Comparison of ENCODE assay signal across 31 mouse cellular contexts in genomic region chr7:80307766-80308165, GRCm38 (mm10). TPM values are rescaled to one million over a fixed set of nuclear protein-coding genes. Genes with fewer than 3 reads are reported as not detected.
DNase-seq lines count a peak whose midpoint lies in the region; ATAC-seq and TF ChIP-seq lines count a peak whose summit lies in the region.
"Had no signal": no experiment of that assay in that cellular context is flagged by ENCODE, and none has a peak within 500 bp of the region (broad histone marks: within the 10 kb centered on the region; RNA-seq: fewer than 3 reads in every experiment).

No protein-coding gene starts in this region.

- H3K36me3 ChIP-seq in heart, adult 2 months (ENCODE audit: control insufficient read depth, insufficient read depth, low read length) = no peaks in the 10 kb centered on the region
- peaks cover 94% of the 10 kb centered on the region for H3K36me3 ChIP-seq in liver, postnatal 0 days (replicated peaks; ENCODE audit: insufficient read depth, low read length)
- H3K36me3 ChIP-seq in liver, embryonic 11.5 days (ENCODE audit: control insufficient read depth, insufficient read depth, low read length) = peaks cover 78% of the 10 kb centered on the region
- H3K36me3 ChIP-seq in forebrain, embryonic 16.5 days (ENCODE audit: control insufficient read depth, insufficient read depth) = 0 out of 2 replicates have a peak, but pooled peaks cover 4% of the 10 kb centered on the region

- H3K27me3 ChIP-seq in heart, adult 2 months (ENCODE audit: control insufficient read depth, insufficient read depth, low read length) = no peaks in the 10 kb centered on the region
- no peaks in the 10 kb centered on the region for H3K27me3 ChIP-seq in liver, postnatal 0 days (ENCODE audit: insufficient read depth, low read length)
- H3K27me3 ChIP-seq in liver, embryonic 11.5 days (replicated peaks; ENCODE audit: control insufficient read depth, insufficient read depth, low read length) = no peaks in the 10 kb centered on the region
- no peaks in the 10 kb centered on the region for H3K27me3 ChIP-seq in forebrain, embryonic 16.5 days (replicated peaks; ENCODE audit: control insufficient read depth, insufficient read depth, low read length)
- H3K27me3 ChIP-seq: embryonic facial prominence, embryonic 13.5 days; forebrain, embryonic 15.5 days; heart, embryonic 13.5 days; limb, embryonic 13.5 days; liver, embryonic 12.5 days; neural tube, embryonic 13.5 days had no signal

- no peak for ATAC-seq in liver, postnatal 0 days
- no peak for ATAC-seq in liver, embryonic 11.5 days (replicated peaks; ENCODE audit: low FRiP score)
- ATAC-seq in forebrain, embryonic 16.5 days = no peak
- ATAC-seq: forebrain, embryonic 15.5 days; hindbrain, embryonic 16.5 days; liver, embryonic 12.5 days; midbrain, embryonic 16.5 days had no signal

- 87% methylated on average over 3 of the region's 3 CpGs for WGBS in heart, adult 2 months
- 86% methylated on average over 3 of the region's 3 CpGs for WGBS in liver, postnatal 0 days (ENCODE audit: insufficient replicate concordance)
- 84% methylated on average over 3 of the region's 3 CpGs for WGBS in liver, embryonic 11.5 days
- WGBS in forebrain, embryonic 16.5 days = 69% methylated on average over 3 of the region's 3 CpGs

- intact Hi-C loops in heart, adult 2 months (cut with DNase I) = no loop called here

- no peak for DNase-seq in heart, adult 2 months
- no peak for DNase-seq in heart, adult 9 months (ENCODE audit: low spot score in 2 of 2)
- DNase-seq in liver, postnatal 0 days = no peak
- no peak for DNase-seq in liver, embryonic 11.5 days (ENCODE audit: low spot score)
- DNase-seq in ZHBTc4 (ENCODE audit: low read depth, low spot score) = peak; percentile 52
- no peak for DNase-seq in testis, postnatal 10 days (ENCODE audit: low spot score)
- DNase-seq: adrenal gland, postnatal 10 days; cerebellum, adult 9-10 months; cerebellum, postnatal 36 days; embryo, embryonic 11 days; gastrocnemius, adult 2 months; gastrocnemius, postnatal 36 days; heart, adult 18-20 months; heart, postnatal 14 days; kidney, postnatal 25 days; lung, adult 18-20 months; lung, postnatal 14 days; right cerebral cortex, postnatal 4 days; thymus, postnatal 14 days had no signal

- TF ChIP-seq EP300 in heart, adult 2 months (IDR thresholded peaks at IDR 0.05; ENCODE audit: insufficient read depth, low read depth, low read length) = no peak
- no peak for TF ChIP-seq EP300 in liver, postnatal 0 days (IDR thresholded peaks at IDR 0.05; ENCODE audit: low read depth)

- no peaks in the 10 kb centered on the region for H3K4me1 ChIP-seq in heart, adult 2 months (ENCODE audit: control insufficient read depth, insufficient read depth, low read length)
- H3K4me1 ChIP-seq in liver, postnatal 0 days (ENCODE audit: insufficient read depth) = no peaks in the 10 kb centered on the region
- no peaks in the 10 kb centered on the region for H3K4me1 ChIP-seq in liver, embryonic 11.5 days (replicated peaks; ENCODE audit: control insufficient read depth, insufficient read depth, low read length)
- no peaks in the 10 kb centered on the region for H3K4me1 ChIP-seq in forebrain, embryonic 16.5 days (replicated peaks; ENCODE audit: control insufficient read depth, insufficient read depth, low read length)
- H3K4me1 ChIP-seq: embryonic facial prominence, embryonic 13.5 days; forebrain, embryonic 10.5 days; forebrain, embryonic 15.5 days; heart, embryonic 13.5 days; limb, embryonic 13.5 days; liver, embryonic 12.5 days; midbrain, embryonic 10.5 days; neural tube, embryonic 13.5 days had no signal

- H3K9ac ChIP-seq in heart, adult 2 months (ENCODE audit: low read depth, low read length) = no peak overlapping the region
- H3K9ac ChIP-seq in liver, postnatal 0 days (replicated peaks) = no peak overlapping the region
- no peak overlapping the region for H3K9ac ChIP-seq in liver, embryonic 11.5 days (ENCODE audit: low read depth, low read length)
- no peak overlapping the region for H3K9ac ChIP-seq in forebrain, embryonic 16.5 days (replicated peaks; ENCODE audit: low read depth, low read length)
- H3K9ac ChIP-seq: embryonic facial prominence, embryonic 13.5 days; forebrain, embryonic 15.5 days; heart, embryonic 13.5 days; limb, embryonic 13.5 days; liver, embryonic 12.5 days; neural tube, embryonic 13.5 days had no signal

- no peak overlapping the region for H3K27ac ChIP-seq in heart, adult 2 months
- no peak overlapping the region for H3K27ac ChIP-seq in liver, postnatal 0 days (ENCODE audit: low read depth)
- no peak overlapping the region for H3K27ac ChIP-seq in liver, embryonic 11.5 days (ENCODE audit: low read depth, low read length)
- H3K27ac ChIP-seq in forebrain, embryonic 16.5 days (ENCODE audit: low read length) = no peak overlapping the region
- H3K27ac ChIP-seq: embryonic facial prominence, embryonic 13.5 days; forebrain, embryonic 10.5 days; forebrain, embryonic 15.5 days; gastrocnemius, adult 2 months; heart, embryonic 13.5 days; limb, embryonic 13.5 days; liver, embryonic 12.5 days; midbrain, embryonic 10.5 days; neural tube, embryonic 13.5 days had no signal

- peak; percentile 24 for TF ChIP-seq CTCF in heart, adult 2 months (IDR thresholded peaks at IDR 0.05)
- peak; percentile 29; the same call in 1 of the 2 replicates for TF ChIP-seq CTCF in liver, postnatal 0 days (IDR thresholded peaks at IDR 0.05; ENCODE audit: low read depth)

- H3K4me3 ChIP-seq in heart, adult 2 months = no peak overlapping the region
- no peak overlapping the region for H3K4me3 ChIP-seq in liver, postnatal 0 days (ENCODE audit: low read depth, low read length)
- H3K4me3 ChIP-seq in liver, embryonic 11.5 days (ENCODE audit: low read depth, low read length) = no peak overlapping the region
- H3K4me3 ChIP-seq in forebrain, embryonic 16.5 days (replicated peaks; ENCODE audit: low read length) = no peak overlapping the region
- H3K4me3 ChIP-seq: embryonic facial prominence, embryonic 13.5 days; forebrain, embryonic 10.5 days; forebrain, embryonic 15.5 days; gastrocnemius, adult 2 months; heart, embryonic 13.5 days; limb, embryonic 13.5 days; liver, embryonic 12.5 days; midbrain, embryonic 10.5 days; myocyte; neural tube, embryonic 13.5 days had no signal

- TF ChIP-seq POLR2A in heart, adult 2 months (IDR thresholded peaks at IDR 0.05; ENCODE audit: insufficient read depth, low read depth, low read length) = no peak

- no peak overlapping the region for H3K4me2 ChIP-seq in liver, postnatal 0 days (ENCODE audit: low read depth, low read length)
- no peak overlapping the region for H3K4me2 ChIP-seq in liver, embryonic 11.5 days
- H3K4me2 ChIP-seq in forebrain, embryonic 16.5 days (ENCODE audit: low read length) = no peak overlapping the region
- H3K4me2 ChIP-seq: embryonic facial prominence, embryonic 13.5 days; forebrain, embryonic 15.5 days; heart, embryonic 13.5 days; limb, embryonic 13.5 days; liver, embryonic 12.5 days; neural tube, embryonic 13.5 days had no signal

- no peaks in the 10 kb centered on the region for H3K9me3 ChIP-seq in liver, postnatal 0 days (ENCODE audit: low read length)
- no peaks in the 10 kb centered on the region for H3K9me3 ChIP-seq in liver, embryonic 11.5 days (ENCODE audit: control insufficient read depth, low read length)
- H3K9me3 ChIP-seq in forebrain, embryonic 16.5 days (ENCODE audit: control insufficient read depth, low read length) = no peaks in the 10 kb centered on the region
- H3K9me3 ChIP-seq: embryonic facial prominence, embryonic 13.5 days; forebrain, embryonic 10.5 days; forebrain, embryonic 15.5 days; heart, embryonic 13.5 days; limb, embryonic 13.5 days; liver, embryonic 12.5 days; midbrain, embryonic 10.5 days; neural tube, embryonic 13.5 days had no signal

- H3K79me2 ChIP-seq in heart, adult 2 months (replicated peaks; ENCODE audit: control insufficient read depth, insufficient read depth, low read length) = no peaks in the 10 kb centered on the region

RNA-seq across cellular contexts. Expression of gene Prc1, which starts 13.5 kb away (rescaled TPM):
- 1 to 10 TPM in 1 of 2 experiments, under 1 TPM in 1; 0.47 to 1.5 TPM for total RNA-seq in heart, adult 2 months (2021)
- polyA plus RNA-seq in heart, adult 2 months (2012; rRNA removed) = 1.1 and 2.8 TPM in 2 replicates
- 48.3 and 57.6 TPM in 2 replicates for polyA plus RNA-seq in liver, postnatal 0 days (2015; fragmentation: Nextera tagmentation; extraction: Ambion mirVana)
- 148 and 178 TPM in 2 replicates for polyA plus RNA-seq in liver, embryonic 11.5 days (2014; fragmentation: Nextera tagmentation; extraction: Ambion mirVana)
- 72.9 and 90.4 TPM in 2 replicates for polyA plus RNA-seq in forebrain, embryonic 16.5 days (2015; fragmentation: Nextera tagmentation; extraction: Ambion mirVana)

RNA-seq across cellular contexts. Expression of gene Rccd1, which starts 16.5 kb away (rescaled TPM):
- total RNA-seq in heart, adult 2 months (2021) = 1 to 10 TPM; 5.6 to 6.1 TPM
- 7.0 and 7.4 TPM in 2 replicates for polyA plus RNA-seq in heart, adult 2 months (2012; rRNA removed)
- polyA plus RNA-seq in liver, postnatal 0 days (2015; fragmentation: Nextera tagmentation; extraction: Ambion mirVana) = 1.2 and 1.6 TPM in 2 replicates
- polyA plus RNA-seq in liver, embryonic 11.5 days (2014; fragmentation: Nextera tagmentation; extraction: Ambion mirVana) = 10.7 and 11.4 TPM in 2 replicates
- polyA plus RNA-seq in forebrain, embryonic 16.5 days (2015; fragmentation: Nextera tagmentation; extraction: Ambion mirVana) = 8.7 and 17.2 TPM in 2 replicates

RNA-seq across cellular contexts. Expression of gene Unc45a, which starts 33.0 kb away (rescaled TPM):
- total RNA-seq in heart, adult 2 months (2021) = 10 to 100 TPM; 15.8 to 16.8 TPM
- polyA plus RNA-seq in heart, adult 2 months (2012; rRNA removed) = 23.0 and 24.0 TPM in 2 replicates
- 4.9 and 7.2 TPM in 2 replicates for polyA plus RNA-seq in liver, postnatal 0 days (2015; fragmentation: Nextera tagmentation; extraction: Ambion mirVana)
- polyA plus RNA-seq in liver, embryonic 11.5 days (2014; fragmentation: Nextera tagmentation; extraction: Ambion mirVana) = 23.7 and 24.0 TPM in 2 replicates
- polyA plus RNA-seq in forebrain, embryonic 16.5 days (2015; fragmentation: Nextera tagmentation; extraction: Ambion mirVana) = 47.7 and 56.3 TPM in 2 replicates

RNA-seq across cellular contexts. Expression of gene Hddc3, which starts 35.1 kb away (rescaled TPM):
- 10 to 100 TPM; 30.0 to 39.9 TPM for total RNA-seq in heart, adult 2 months (2021)
- 47.7 and 77.5 TPM in 2 replicates for polyA plus RNA-seq in heart, adult 2 months (2012; rRNA removed)
- 3.1 TPM in 2 replicates for polyA plus RNA-seq in liver, postnatal 0 days (2015; fragmentation: Nextera tagmentation; extraction: Ambion mirVana)
- polyA plus RNA-seq in liver, embryonic 11.5 days (2014; fragmentation: Nextera tagmentation; extraction: Ambion mirVana) = 9.7 and 10.5 TPM in 2 replicates
- polyA plus RNA-seq in forebrain, embryonic 16.5 days (2015; fragmentation: Nextera tagmentation; extraction: Ambion mirVana) = 22.5 and 23.8 TPM in 2 replicates

RNA-seq across cellular contexts. Expression of gene Vps33b, which starts 38.3 kb away (rescaled TPM):
- 1 to 10 TPM; 6.1 to 6.2 TPM for total RNA-seq in heart, adult 2 months (2021)
- polyA plus RNA-seq in heart, adult 2 months (2012; rRNA removed) = 5.1 and 5.2 TPM in 2 replicates
- polyA plus RNA-seq in liver, postnatal 0 days (2015; fragmentation: Nextera tagmentation; extraction: Ambion mirVana) = 2.5 and 2.9 TPM in 2 replicates
- polyA plus RNA-seq in liver, embryonic 11.5 days (2014; fragmentation: Nextera tagmentation; extraction: Ambion mirVana) = 20.8 and 24.4 TPM in 2 replicates
- polyA plus RNA-seq in forebrain, embryonic 16.5 days (2015; fragmentation: Nextera tagmentation; extraction: Ambion mirVana) = 17.9 and 27.0 TPM in 2 replicates

Comparison
In these comparisons a context has a peak if more than half of its experiments do, and no peak if none do; other contexts are left out.
1. RNA of gene Prc1, which starts 13.5 kb away (polyA plus RNA-seq): 148 to 178 TPM in liver, embryonic 11.5 days, 72.9 to 90.4 TPM in forebrain, embryonic 16.5 days and 48.3 to 57.6 TPM in liver, postnatal 0 days; 1.1 to 2.8 TPM in heart, adult 2 months; every median in the first group is over 10 times any median in the second.